Mouse (Mus musculus) fibroblast of lung, adult 2 months (primary cell): ENCODE measurements around the gene C8g.
A peak's percentile ranks its signal among the peaks of the same experiment; 100 is the strongest.

Experiments used
- DNase-seq: peaks from one replicate; pipeline ENCODE4 v3.0.0-alpha.2; 2011; ENCODE audit warnings: low read depth

The C8g gene

GRCm38 (mm10) chr2:25500576-25501405, 728 bp downstream of the C8g start, which contains the start of gene Fbxw5:
Gene Fbxw5 (plus strand): TSS chr2:25500750.
- DNase-seq = peak; percentile 68

GRCm38 (mm10) chr2:25500071-25500575, 1.4 kb downstream of the C8g start:
- no peak for DNase-seq

GRCm38 (mm10) chr2:25498622-25499478, 2.7 kb downstream of the C8g start:
- no peak for DNase-seq

GRCm38 (mm10) chr2:25497846-25498575, 3.5 kb downstream of the C8g start:
- no peak for DNase-seq

GRCm38 (mm10) chr2:25496462-25496861, 5.1 kb downstream of the C8g start:
- DNase-seq = peak; percentile 31

- DNase-seq = no peak
These were observed 8.0 kb downstream of the C8g start, which contains the start of gene Lcn12 for GRCm38 (mm10) chr2:25493476-25493961. Gene Lcn12 (minus strand): TSS chr2:25493911.

GRCm38 (mm10) chr2:25492988-25493387, 8.5 kb downstream of the C8g start:
- no peak for DNase-seq

GRCm38 (mm10) chr2:25488671-25489068, 12.8 kb downstream of the C8g start:
- no peak for DNase-seq

- DNase-seq = no peak
These were observed 13.4 kb downstream of the C8g start for GRCm38 (mm10) chr2:25487965-25488670.

- DNase-seq = no peak
These were observed 16.4 kb downstream of the C8g start for GRCm38 (mm10) chr2:25484901-25485647.

GRCm38 (mm10) chr2:25482969-25483368, 18.6 kb downstream of the C8g start:
- no peak for DNase-seq

GRCm38 (mm10) chr2:25480541-25480940, 21.0 kb downstream of the C8g start:
- DNase-seq = no peak

- no peak for DNase-seq
These were observed 21.8 kb downstream of the C8g start for GRCm38 (mm10) chr2:25479551-25480311.

- no peak for DNase-seq
These were observed 23.4 kb downstream of the C8g start for GRCm38 (mm10) chr2:25477967-25478675.

GRCm38 (mm10) chr2:25477541-25477940, 24.0 kb downstream of the C8g start:
- no peak for DNase-seq

GRCm38 (mm10) chr2:25472550-25472949, 29.0 kb downstream of the C8g start:
- DNase-seq = no peak

- DNase-seq = no peak
These were observed 31.6 kb downstream of the C8g start, which contains the start of gene Ptgds for GRCm38 (mm10) chr2:25469969-25470368. Gene Ptgds (minus strand): TSS chr2:25470046.

- no peak for DNase-seq
These were observed 32.3 kb downstream of the C8g start for GRCm38 (mm10) chr2:25468962-25469915.
